Mouse (Mus musculus) testis, adult 2 months (tissue): ENCODE data around the gene Lenep. TPM values are rescaled to one million over a fixed set of nuclear protein-coding genes. Genes with fewer than 3 reads are reported as not detected.

Source experiments
- H3K27ac ChIP-seq: fragments of 200-500 bp; 2 replicates; pipeline ENCODE4 v1.5.1; 2012; ENCODE audit warnings: low read depth, low read length; ENCODE audit not compliant: control insufficient read depth, insufficient read depth
- H3K27me3 ChIP-seq: fragments of 200-500 bp; 2 replicates; pipeline ENCODE4 v1.6.1; 2012; ENCODE audit warnings: mild to moderate bottlenecking, low read length, moderate library complexity; ENCODE audit not compliant: control insufficient read depth, insufficient read depth
- H3K36me3 ChIP-seq: fragments of 200-500 bp; 2 replicates; pipeline ENCODE4 v1.6.1; 2012; ENCODE audit warnings: mild to moderate bottlenecking, low read length; ENCODE audit not compliant: control insufficient read depth, insufficient read depth
- H3K4me1 ChIP-seq: fragments of 200-500 bp; 2 replicates; pipeline ENCODE4 v1.6.1; 2012; ENCODE audit warnings: low read length; ENCODE audit not compliant: control insufficient read depth, insufficient read depth
- H3K4me3 ChIP-seq: fragments of 200-500 bp; 2 replicates; pipeline ENCODE4 v1.5.1; 2012; ENCODE audit warnings: low read depth, mild to moderate bottlenecking, low read length, moderate library complexity, mixed read lengths; ENCODE audit not compliant: control insufficient read depth
- CTCF ChIP-seq: fragments of 200-500 bp; IDR thresholded peaks from 2 replicates; pipeline ENCODE4 v1.5.1; 2012; ENCODE audit warnings: low read depth, mild to moderate bottlenecking, inconsistent platforms, low read length, moderate library complexity; ENCODE audit not compliant: control insufficient read depth, insufficient read depth, insufficient replicate concordance
- POLR2A ChIP-seq: fragments of 200-500 bp; IDR thresholded peaks from 2 replicates; pipeline ENCODE4 v1.6.1; 2012; ENCODE audit warnings: low read depth, mild to moderate bottlenecking, inconsistent platforms, low read length, moderate library complexity; ENCODE audit not compliant: control insufficient read depth
- polyA plus RNA-seq: library from polyadenylated mRNA; depleted of rRNA; stranded (reverse); fragments of >200 nt; gene quantifications from 2 replicates; pipeline ENCODE4 v1.2.3, GENCODE M21; 2012

The Lenep gene
- polyA plus RNA-seq, 1 experiment, result not detected

GRCm38 (mm10) chr3:89410864-89411263 is 8.3 kb upstream of the Lenep start:
- Histone ChIP-seq H3K36me3 (peaks cover 1% of the 10 kb centered on the region; the same call in 1 of the 2 replicates), H3K27ac (peak overlapping the region; percentile 80; the same call in 1 of the 2 replicates), H3K4me1 (peaks cover 11% of the 10 kb centered on the region), H3K4me3 (peak overlapping the region; percentile 97), H3K27me3 (no peaks in the 10 kb centered on the region)
- TF ChIP-seq POLR2A (no peak), CTCF (no peak)

DNA sequence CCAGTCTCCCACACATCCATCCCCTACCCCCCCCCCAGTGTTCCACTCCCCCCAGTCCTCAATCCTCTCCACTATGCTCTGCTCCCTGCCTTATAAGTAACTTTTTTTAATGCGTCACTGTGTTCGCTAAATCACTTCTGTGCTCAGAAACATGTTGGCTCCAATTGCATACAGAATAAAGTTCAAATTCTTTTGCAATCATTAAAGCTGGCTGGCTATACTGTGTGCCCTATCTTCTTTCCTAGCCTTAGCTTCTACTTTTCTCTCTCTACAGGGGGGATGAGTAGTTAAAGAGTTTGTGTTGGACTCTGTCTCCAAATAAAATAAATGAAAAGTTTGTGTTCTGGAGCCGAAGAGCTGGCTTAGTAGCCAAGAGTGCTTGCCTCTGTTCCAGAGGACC is 7.1 kb upstream of the Lenep start:
- H3K4me3 ChIP-seq, result no peak overlapping the region
- peaks cover under 1% of the 10 kb centered on the region; the same call in 1 of the 2 replicates for H3K36me3 ChIP-seq

GRCm38 (mm10) chr3:89408448-89408847 is 5.9 kb upstream of the Lenep start:
- TF ChIP-seq CTCF, result no peak
- no peak for TF ChIP-seq POLR2A
- Histone ChIP-seq H3K4me1 (peaks cover 11% of the 10 kb centered on the region), H3K27ac (no peak overlapping the region), H3K36me3 (no peaks in the 10 kb centered on the region; the same call in 1 of the 2 replicates), H3K27me3 (no peaks in the 10 kb centered on the region), H3K4me3 (no peak overlapping the region)

More for the DNA sequence above, 7.1 kb upstream of the Lenep start:
- TF ChIP-seq CTCF (no peak), POLR2A (no peak)
- H3K4me1 ChIP-seq, result peaks cover 11% of the 10 kb centered on the region
- no peak overlapping the region for H3K27ac ChIP-seq
- H3K27me3 ChIP-seq, result no peaks in the 10 kb centered on the region

- Histone ChIP-seq H3K4me3 (no peak overlapping the region), H3K27ac (no peak overlapping the region), H3K4me1 (peaks cover 11% of the 10 kb centered on the region), H3K36me3 (no peaks in the 10 kb centered on the region; the same call in 1 of the 2 replicates), H3K27me3 (no peaks in the 10 kb centered on the region)
- TF ChIP-seq CTCF, result no peak
- no peak for TF ChIP-seq POLR2A
Observed at GRCm38 (mm10) chr3:89406887-89407286, 4.3 kb upstream of the Lenep start.

GRCm38 (mm10) chr3:89401329-89401728 is 1.3 kb downstream of the Lenep start:
- Histone ChIP-seq H3K36me3 (no peaks in the 10 kb centered on the region), H3K4me1 (peaks cover 4% of the 10 kb centered on the region; the same call in 1 of the 2 replicates), H3K27ac (no peak overlapping the region), H3K27me3 (no peaks in the 10 kb centered on the region), H3K4me3 (no peak overlapping the region)
- TF ChIP-seq POLR2A, result no peak
- no peak for TF ChIP-seq CTCF

- H3K27me3 ChIP-seq, result no peaks in the 10 kb centered on the region
- H3K27ac ChIP-seq, result 0 out of 2 replicates have a peak overlapping the region, but pooled peaks have one; percentile 25
- H3K4me1 ChIP-seq, result peaks cover 17% of the 10 kb centered on the region
- no peak overlapping the region for H3K4me3 ChIP-seq
- TF ChIP-seq POLR2A, result no peak
- no peak for TF ChIP-seq CTCF
- H3K36me3 ChIP-seq, result no peaks in the 10 kb centered on the region
Observed at GRCm38 (mm10) chr3:89396654-89397005, 6.0 kb downstream of the Lenep start.

- peak; percentile 72 for TF ChIP-seq CTCF
- TF ChIP-seq POLR2A, result no peak
- Histone ChIP-seq H3K36me3 (no peaks in the 10 kb centered on the region), H3K27me3 (no peaks in the 10 kb centered on the region), H3K4me1 (peaks cover 20% of the 10 kb centered on the region), H3K4me3 (peak overlapping the region; percentile 64), H3K27ac (peak overlapping the region; percentile 24; the same call in 1 of the 2 replicates)
Observed at GRCm38 (mm10) chr3:89395806-89396653, 6.6 kb downstream of the Lenep start.
